Mouse (Mus musculus): ENCODE data around the gene Rps27.

Gene Rps27

GRCm38 (mm10) chr3:90231507-90232333 is 18.3 kb upstream of the Rps27 start, which contains the start of gene Jtb:
Gene Jtb (plus strand): TSS chr3:90231597.
- peak; percentile 95 for DNase-seq (ENCODE audit: low read depth, low spot score)

- DNase-seq (ENCODE audit: low read depth, low spot score): no peak
These were observed 17.6 kb upstream of the Rps27 start for GRCm38 (mm10) chr3:90231075-90231474.

DNA sequence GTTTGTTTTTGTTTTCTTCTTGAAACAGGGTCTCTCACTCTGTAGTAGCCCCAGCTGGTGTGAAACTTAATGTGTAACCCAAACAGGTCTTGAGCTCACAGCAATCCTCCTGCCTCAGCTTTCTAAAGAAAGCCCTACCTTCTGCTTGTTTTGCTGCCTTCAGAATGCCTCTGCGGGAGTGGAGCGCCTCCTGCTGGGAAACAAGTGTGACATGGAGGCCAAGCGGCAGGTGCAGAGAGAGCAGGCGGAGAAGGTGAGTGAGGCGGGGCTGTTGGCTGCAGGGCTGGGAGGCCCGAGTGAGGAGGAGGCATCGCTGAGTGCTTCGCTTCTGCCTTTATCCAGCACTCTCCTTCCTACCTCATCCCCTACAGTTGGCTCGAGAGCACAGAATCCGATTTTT is 10.9 kb upstream of the Rps27 start:
- DNase-seq (ENCODE audit: low read depth, low spot score): no peak

DNA sequence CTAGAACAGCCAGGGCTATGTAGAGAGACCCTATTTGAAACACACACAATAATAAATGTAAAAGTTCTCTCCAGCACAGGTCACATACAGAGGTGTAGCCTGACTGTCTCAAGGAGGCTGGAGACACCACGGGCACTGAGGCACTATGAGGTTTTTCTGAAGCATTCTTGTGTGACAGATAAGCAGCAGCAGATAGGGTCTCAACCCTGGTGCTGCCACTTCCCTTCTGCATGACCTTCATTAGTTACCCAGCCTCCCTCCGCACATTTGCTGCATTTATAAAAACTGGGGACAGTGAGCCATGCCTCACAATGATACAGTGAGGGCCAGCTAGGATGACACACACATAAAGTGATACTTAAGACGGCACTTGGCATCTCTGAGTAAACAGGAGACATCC is 9.5 kb upstream of the Rps27 start:
- DNase-seq (ENCODE audit: low read depth, low spot score): no peak

- no peak for DNase-seq (ENCODE audit: low read depth, low spot score)
These were observed 9.0 kb upstream of the Rps27 start for GRCm38 (mm10) chr3:90222455-90222854.

DNA sequence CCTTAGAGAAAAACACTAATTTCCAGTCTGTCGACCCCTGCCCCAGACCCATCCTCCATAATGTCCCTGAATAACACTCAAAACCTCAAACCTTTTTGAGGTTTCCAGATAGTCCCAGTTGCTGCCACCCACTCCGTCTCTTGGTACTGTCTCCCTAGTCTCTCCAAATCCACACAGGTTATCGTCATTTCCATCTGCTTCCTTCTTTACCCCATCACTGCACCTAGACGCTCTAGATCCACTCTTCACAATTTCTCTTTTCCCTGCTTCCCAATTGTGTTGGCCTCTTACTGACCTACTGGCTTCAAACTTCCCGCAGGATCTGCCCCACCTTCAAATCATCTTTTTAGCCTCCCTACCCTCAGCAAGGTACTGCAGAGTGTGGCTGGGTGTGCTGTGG is 7.7 kb upstream of the Rps27 start:
- DNase-seq (ENCODE audit: low read depth, low spot score): no peak

DNA sequence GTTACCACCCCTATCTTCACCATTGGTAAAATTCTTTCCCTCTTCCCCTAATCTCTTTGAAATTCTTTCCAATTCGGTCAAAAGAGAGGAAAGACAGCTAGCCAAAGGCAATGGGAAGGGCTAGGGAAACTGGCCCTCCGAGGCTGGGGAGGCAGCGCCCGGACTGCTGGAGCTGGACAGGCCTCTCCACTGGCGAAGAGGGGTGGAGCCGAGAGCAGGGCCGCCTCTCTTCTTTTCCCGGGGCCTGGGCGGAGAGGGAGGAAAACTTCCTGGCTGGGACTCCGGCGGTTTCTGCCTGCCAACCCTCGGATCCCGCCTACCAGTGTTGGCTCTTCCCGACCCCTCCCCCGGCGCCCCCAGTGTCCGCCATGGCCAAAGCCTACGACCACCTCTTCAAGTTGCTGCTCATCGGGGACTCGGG is 7.1 kb upstream of the Rps27 start:
- peak; percentile 87 for DNase-seq (ENCODE audit: low read depth, low spot score)

- peak; percentile 83 for DNase-seq (ENCODE audit: low read depth, low spot score)
These were observed 6.6 kb upstream of the Rps27 start for GRCm38 (mm10) chr3:90220088-90220487.

GRCm38 (mm10) chr3:90215825-90216380 is 2.5 kb upstream of the Rps27 start:
- DNase-seq (ENCODE audit: low read depth, low spot score): peak; percentile 62

- no peak for DNase-seq (ENCODE audit: low read depth, low spot score)
These were observed 669 bp upstream of the Rps27 start for GRCm38 (mm10) chr3:90213956-90214684.

DNA sequence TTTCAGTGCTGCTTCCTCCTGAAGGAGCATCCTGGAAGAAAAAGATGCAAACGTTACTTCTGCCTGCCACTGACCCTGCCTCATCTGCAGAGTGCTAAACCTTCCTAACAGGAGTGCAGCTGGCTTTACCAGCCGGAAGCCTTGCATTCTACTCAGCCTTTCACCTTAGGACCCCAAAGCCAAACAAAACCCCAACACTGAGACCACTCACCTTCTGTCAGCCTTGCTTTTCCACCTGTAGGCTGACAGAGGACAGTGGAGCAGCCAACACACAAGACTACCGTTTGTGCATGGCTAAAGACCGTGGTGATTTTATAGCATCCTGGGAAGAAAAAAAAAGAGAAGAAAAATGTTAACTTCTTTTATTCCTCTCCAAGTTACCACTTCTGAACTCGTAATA is 728 bp downstream of the Rps27 start:
- DNase-seq (ENCODE audit: low read depth, low spot score): no peak

- DNase-seq (ENCODE audit: low read depth, low spot score): no peak
These were observed 1.7 kb downstream of the Rps27 start for GRCm38 (mm10) chr3:90211475-90212398.

DNA sequence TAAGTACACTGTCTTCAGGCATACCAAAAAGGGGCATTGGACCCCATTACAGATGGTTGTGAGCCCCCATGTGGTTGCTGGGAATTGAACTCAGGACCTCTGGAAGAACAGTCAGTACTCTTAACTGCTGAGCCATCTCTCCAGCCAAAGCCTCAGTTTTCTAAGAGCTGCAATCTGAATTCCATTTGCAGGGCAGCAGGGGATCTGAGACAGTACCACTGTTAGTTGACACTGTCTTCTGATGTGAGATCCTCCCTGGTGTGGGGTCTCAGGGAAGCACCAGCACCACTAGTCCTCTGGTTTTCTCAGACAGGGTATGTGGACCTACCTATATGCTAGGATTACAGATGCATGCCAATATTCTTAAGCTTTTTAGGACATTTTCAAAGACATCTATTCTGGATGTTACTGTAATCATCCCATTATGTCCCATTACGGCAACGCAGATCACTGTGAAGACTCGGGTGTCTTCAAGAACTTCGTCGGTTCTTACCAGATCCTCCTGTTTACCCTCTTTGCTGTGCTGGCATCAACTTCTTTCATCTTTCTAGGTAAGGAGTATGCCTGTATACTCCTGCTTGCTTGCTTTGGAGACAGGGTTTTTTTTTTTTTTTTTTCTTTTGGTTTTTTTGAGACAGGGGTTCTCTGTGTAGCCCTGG is 3.4 kb downstream of the Rps27 start:
- no peak for DNase-seq (ENCODE audit: low read depth, low spot score)

- no peak for DNase-seq (ENCODE audit: low read depth, low spot score)
These were observed 4.8 kb downstream of the Rps27 start for GRCm38 (mm10) chr3:90208662-90209061.

GRCm38 (mm10) chr3:90204582-90204981 is 8.9 kb downstream of the Rps27 start:
- no peak for DNase-seq (ENCODE audit: low read depth, low spot score)

- DNase-seq (ENCODE audit: low read depth, low spot score): no peak
These were observed 9.8 kb downstream of the Rps27 start for GRCm38 (mm10) chr3:90203619-90204018.

GRCm38 (mm10) chr3:90202884-90203283 is 10.6 kb downstream of the Rps27 start:
- DNase-seq (ENCODE audit: low read depth, low spot score): no peak

GRCm38 (mm10) chr3:90197548-90197947 is 15.9 kb downstream of the Rps27 start:
- no peak for DNase-seq (ENCODE audit: low read depth, low spot score)

- DNase-seq (ENCODE audit: low read depth, low spot score): no peak
These were observed 17.8 kb downstream of the Rps27 start for GRCm38 (mm10) chr3:90195644-90196043.

DNA sequence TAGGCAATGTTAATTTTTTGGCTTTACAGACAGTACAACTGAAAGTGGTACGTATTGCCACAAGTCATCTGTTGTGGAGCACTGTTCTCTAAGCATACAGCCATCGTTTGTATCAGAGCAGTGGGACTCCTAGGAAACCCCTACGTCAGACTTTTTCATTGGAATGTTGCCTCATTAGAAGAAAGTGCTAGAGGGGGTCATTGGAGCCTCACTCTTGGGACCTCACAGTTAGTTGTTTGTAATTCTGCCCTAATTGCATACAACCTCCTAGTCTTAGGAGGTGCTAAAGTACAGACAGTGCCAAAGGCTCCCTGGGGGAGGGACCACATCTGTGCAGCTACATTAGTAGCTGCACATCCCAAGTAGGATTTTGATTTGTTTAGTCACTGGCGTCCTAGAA is 18.7 kb downstream of the Rps27 start:
- DNase-seq (ENCODE audit: low read depth, low spot score): no peak

All from 3T3-L1 (cell line).